Mouse (Mus musculus) liver, embryonic 12.5 days (tissue): ENCODE measurements around the gene Tm2d1. TPM values are rescaled to one million over a fixed set of nuclear protein-coding genes. Genes with fewer than 3 reads are reported as not detected.
"Not testable (repeated sequence)": the region's sequence is repeated elsewhere in the genome, so short reads cannot be mapped to it uniquely, and the experiment has no call there.

Source experiments
- ATAC-seq: fragments of 200-750 bp; cut with Nextera tagmentation; 2 replicates; pipeline ENCODE4 v1.8.0; 2017; ENCODE audit warnings: moderate number of reproducible peaks, mild to moderate bottlenecking, moderate library complexity
- H3K27ac ChIP-seq: fragments of 300-500 bp; sonication (generic); 2 replicates; pipeline ENCODE4 v1.5.1; 2016; ENCODE audit warnings: mild to moderate bottlenecking
- H3K27me3 ChIP-seq: fragments of 300-500 bp; sonication (generic); replicated peaks from 2 replicates; pipeline ENCODE4 v1.6.1; 2016; ENCODE audit warnings: mild to moderate bottlenecking, moderate library complexity
- H3K36me3 ChIP-seq: fragments of 300-500 bp; sonication (generic); 2 replicates; pipeline ENCODE4 v1.6.1; 2016; ENCODE audit warnings: mild to moderate bottlenecking, moderate library complexity
- H3K4me1 ChIP-seq: fragments of 300-500 bp; sonication (generic); 2 replicates; pipeline ENCODE4 v1.6.1; 2016
- H3K4me2 ChIP-seq: fragments of 300-500 bp; sonication (generic); 2 replicates; pipeline ENCODE4 v1.6.1; 2016; ENCODE audit warnings: mild to moderate bottlenecking, moderate library complexity
- H3K4me3 ChIP-seq: fragments of 300-500 bp; sonication (generic); 2 replicates; pipeline ENCODE4 v1.5.1; 2016; ENCODE audit warnings: mild to moderate bottlenecking, moderate library complexity
- H3K9ac ChIP-seq: fragments of 300-500 bp; sonication (generic); 2 replicates; pipeline ENCODE4 v1.6.1; 2016; ENCODE audit warnings: mild to moderate bottlenecking, moderate library complexity
- H3K9me3 ChIP-seq: fragments of 300-500 bp; sonication (generic); replicated peaks from 2 replicates; pipeline ENCODE4 v1.6.1; 2016; ENCODE audit warnings: mild to moderate bottlenecking, moderate library complexity
- WGBS: fragments of 180-500 bp; shearing (Covaris S2); methylation state at CpG from one replicate; pipeline ENCODE4 v1.1.7; 2016; ENCODE audit not compliant: insufficient replicate concordance; 5-methylcytosine and 5-hydroxymethylcytosine counted together
- polyA plus RNA-seq: library from polyadenylated mRNA; unstranded; fragments of >200 nt; fragmentation: Nextera tagmentation; extraction: Ambion mirVana; gene quantifications from 2 replicates; pipeline ENCODE4 v1.2.1, GENCODE M21; 2016

Tm2d1 gene
- polyA plus RNA-seq = 33.8 and 38.4 TPM in 2 replicates

DNA sequence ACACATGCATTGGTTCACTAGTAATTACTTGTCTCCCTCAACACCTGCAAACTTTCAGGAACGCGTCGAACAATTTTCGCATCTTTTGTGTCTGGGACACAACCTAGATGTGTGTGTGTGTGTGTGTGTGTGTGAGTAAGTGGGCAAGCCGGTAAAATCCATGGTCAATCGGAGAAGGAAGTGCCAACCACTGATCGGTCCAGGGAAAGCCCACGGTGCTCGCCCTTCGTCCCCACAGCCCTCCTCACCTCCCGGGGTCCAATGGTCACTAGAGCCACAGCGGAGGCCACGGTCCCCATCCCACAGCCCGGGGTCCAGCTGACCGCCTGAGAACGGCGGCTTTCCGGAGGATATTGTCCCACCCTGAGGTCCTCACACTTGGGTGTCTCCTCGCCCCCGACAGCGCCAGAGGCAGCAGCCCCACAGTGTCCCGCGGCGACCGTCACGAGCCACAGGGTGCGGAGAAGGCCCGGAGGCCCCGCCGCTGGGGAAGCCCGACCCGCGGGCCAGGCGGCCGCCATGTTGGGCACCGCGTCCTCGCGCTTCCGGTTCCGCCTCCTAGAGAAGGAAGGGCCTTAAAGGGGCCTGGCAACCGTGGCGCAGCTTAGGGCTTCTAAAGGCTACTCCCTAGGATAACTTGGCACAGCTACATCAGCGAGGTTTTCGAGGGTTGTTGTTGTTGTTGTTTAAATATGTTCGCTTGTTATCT, at the start of gene Tm2d1:
Gene Tm2d1 (minus strand): TSS at position 591 of the 709 bp plus-strand sequence.
- Histone ChIP-seq H3K27ac (peak within 1 kb of the TSS; percentile 68), H3K27me3 (peaks cover 4% of the 10 kb centered on the region; the same call in 1 of the 2 replicates), H3K9ac (peak within 1 kb of the TSS; percentile 86), H3K4me3 (peak within 1 kb of the TSS; percentile 92), H3K4me2 (peak within 1 kb of the TSS; percentile 71), H3K4me1 (peaks cover 8% of the 10 kb centered on the region; the same call in 1 of the 2 replicates), H3K9me3 (no peaks in the 10 kb centered on the region), H3K36me3 (peaks cover 12% of the 10 kb centered on the region)
- ATAC-seq = peak; percentile 94
- under 1% methylated on average over 46 of the region's 46 CpGs for WGBS

DNA sequence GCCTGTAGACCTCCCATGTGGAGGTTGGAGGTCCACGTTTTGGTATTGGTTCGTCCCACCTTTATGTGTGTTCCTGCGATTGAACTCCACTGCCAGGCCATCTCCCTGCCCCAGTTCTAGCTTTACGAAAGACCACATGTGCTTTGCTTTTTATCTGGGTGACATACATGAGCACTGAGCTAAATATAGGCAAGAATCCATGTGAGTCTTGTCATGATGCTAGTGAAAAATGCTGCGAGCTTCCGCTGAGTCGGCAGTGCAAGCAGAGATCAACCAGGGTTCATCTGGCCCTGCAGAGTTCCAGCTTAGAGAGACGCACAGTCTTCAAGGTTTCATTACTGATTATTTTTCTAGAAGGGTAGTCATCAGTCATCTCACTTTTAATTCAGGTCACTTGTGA, 45.3 kb upstream of the Tm2d1 start:
- Histone ChIP-seq H3K27me3 (no peaks in the 10 kb centered on the region), H3K9ac (no peak overlapping the region), H3K4me1 (no peaks in the 10 kb centered on the region), H3K4me3 (no peak overlapping the region), H3K9me3 (no peaks in the 10 kb centered on the region), H3K4me2 (no peak overlapping the region), H3K27ac (no peak overlapping the region), H3K36me3 (no peaks in the 10 kb centered on the region)
- no peak for ATAC-seq
- WGBS = 76% methylated on average over 8 of the region's 8 CpGs

DNA sequence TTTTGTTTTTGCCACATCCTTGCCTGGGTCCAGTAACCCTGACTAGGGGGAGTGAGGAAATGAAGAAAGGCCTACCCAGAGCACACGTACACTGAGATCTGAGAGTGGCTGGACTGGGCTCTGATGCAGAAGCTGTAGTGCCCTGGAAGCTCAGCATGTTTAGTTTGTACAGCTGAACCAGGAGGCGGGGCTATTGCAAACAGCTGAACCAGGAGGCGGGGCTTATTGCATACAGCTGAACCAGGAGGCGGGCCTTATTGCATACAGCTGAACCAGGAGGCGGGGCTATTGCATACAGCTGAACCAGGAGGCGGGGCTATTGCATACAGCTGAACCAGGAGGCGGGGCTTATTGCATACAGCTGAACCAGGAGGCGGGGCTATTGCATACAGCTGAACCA, 32.0 kb upstream of the Tm2d1 start:
- WGBS = 75% methylated on average over 8 of the region's 8 CpGs
- ATAC-seq = not testable (repeated sequence)

DNA sequence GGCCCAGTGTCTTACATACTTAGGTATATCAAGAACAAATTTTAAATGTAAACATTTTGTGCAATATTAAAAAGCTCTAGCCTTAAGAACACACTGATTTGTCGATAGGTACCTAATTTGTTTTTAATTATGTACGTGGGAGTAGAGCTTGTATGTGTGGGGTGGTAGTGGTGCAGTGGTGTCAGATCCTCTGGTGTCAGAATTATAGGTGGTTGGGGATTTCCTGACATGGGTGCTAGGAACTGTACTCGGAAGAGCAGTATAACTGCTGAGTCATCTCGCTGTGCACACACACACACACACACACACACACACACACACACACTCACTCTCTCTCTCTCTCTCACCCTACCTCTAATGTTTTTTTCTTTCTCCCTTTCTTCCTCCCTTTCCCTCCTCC, 25.3 kb upstream of the Tm2d1 start:
- no peak for ATAC-seq
- 65% methylated on average over 4 of the region's 4 CpGs for WGBS
- H3K27me3 ChIP-seq = no peaks in the 10 kb centered on the region
- no peaks in the 10 kb centered on the region for H3K9me3 ChIP-seq
- no peak overlapping the region for H3K9ac ChIP-seq
- H3K36me3 ChIP-seq = no peaks in the 10 kb centered on the region
- no peak overlapping the region for H3K4me3 ChIP-seq
- H3K4me1 ChIP-seq = no peaks in the 10 kb centered on the region
- no peak overlapping the region for H3K27ac ChIP-seq
- H3K4me2 ChIP-seq = no peak overlapping the region

More for the DNA sequence above, 32.0 kb upstream of the Tm2d1 start:
- H3K4me2 ChIP-seq, H3K9me3 ChIP-seq, H3K27ac ChIP-seq, H3K4me1 ChIP-seq, H3K4me3 ChIP-seq, H3K27me3 ChIP-seq, H3K9ac ChIP-seq, H3K36me3 ChIP-seq: not testable (repeated sequence)

DNA sequence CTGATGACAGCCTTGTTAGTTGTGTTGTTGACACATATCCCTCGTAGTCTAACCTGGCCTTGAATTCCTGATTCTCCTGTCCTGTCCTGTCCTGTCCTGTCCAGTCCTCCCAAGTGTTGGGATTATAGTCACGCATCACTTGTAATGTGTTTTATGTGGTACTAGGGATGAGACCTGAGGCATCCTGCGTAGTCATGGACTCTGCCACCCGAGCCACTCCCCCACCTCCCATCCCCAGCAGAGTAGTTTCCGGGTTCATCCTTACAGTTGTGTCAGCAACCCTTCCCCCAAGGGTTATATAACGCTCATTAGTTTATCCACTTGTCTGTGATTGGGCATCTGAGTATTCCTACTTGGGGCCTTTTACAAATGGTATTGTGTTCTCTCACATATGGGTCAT, 21.3 kb upstream of the Tm2d1 start:
- 69% methylated on average over 6 of the region's 6 CpGs for WGBS
- Histone ChIP-seq H3K4me1 (no peaks in the 10 kb centered on the region), H3K36me3 (no peaks in the 10 kb centered on the region), H3K27ac (no peak overlapping the region), H3K4me2 (no peak overlapping the region), H3K27me3 (no peaks in the 10 kb centered on the region), H3K4me3 (no peak overlapping the region), H3K9me3 (no peaks in the 10 kb centered on the region), H3K9ac (no peak overlapping the region)
- ATAC-seq = no peak

DNA sequence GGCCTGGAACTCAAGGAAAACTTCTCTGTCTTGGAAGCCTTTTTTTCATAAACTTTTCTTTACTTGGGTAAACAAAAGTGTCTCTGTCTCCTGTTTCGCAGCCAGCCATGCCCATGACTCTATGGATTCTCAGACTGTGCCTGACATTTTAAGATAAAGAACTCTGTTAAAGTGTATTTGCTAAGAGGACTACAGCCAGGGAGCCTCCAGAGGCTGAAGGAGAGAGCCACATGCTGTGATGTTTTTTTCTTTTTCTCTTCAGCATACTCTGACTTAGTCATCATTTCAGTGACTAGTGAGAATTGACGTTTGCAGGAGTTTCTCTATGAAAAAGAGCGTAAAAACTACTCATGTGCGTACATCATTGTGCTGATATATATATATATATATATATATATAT, 20.4 kb upstream of the Tm2d1 start:
- Histone ChIP-seq H3K4me3 (no peak overlapping the region), H3K4me1 (no peaks in the 10 kb centered on the region), H3K36me3 (no peaks in the 10 kb centered on the region), H3K9me3 (no peaks in the 10 kb centered on the region), H3K27me3 (no peaks in the 10 kb centered on the region), H3K9ac (no peak overlapping the region), H3K4me2 (no peak overlapping the region), H3K27ac (no peak overlapping the region)
- ATAC-seq = no peak
- WGBS = 65% methylated on average over 4 of the region's 4 CpGs

DNA sequence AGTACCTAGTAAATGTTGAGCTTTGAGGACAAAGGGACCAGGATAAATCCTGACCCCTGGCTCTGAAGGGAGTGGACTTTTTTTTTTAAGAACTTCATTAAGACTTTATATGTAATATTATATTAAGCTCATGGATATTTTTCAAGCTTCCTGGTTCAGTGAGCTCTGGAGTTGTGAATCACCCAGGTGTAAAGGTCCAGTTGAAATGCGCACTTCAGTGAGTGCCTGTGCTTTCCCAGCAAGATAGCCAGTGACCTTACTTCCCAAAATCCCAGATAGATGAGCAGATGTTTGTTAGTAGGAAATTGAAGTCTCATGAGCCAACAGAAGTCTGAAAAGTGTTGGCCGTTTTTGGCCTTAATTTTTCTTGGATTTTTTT, 18.5 kb upstream of the Tm2d1 start:
- no peaks in the 10 kb centered on the region for H3K36me3 ChIP-seq
- no peak for ATAC-seq
- 61% methylated on average over 2 of the region's 2 CpGs for WGBS
- H3K4me1 ChIP-seq = no peaks in the 10 kb centered on the region
- no peak overlapping the region for H3K4me3 ChIP-seq
- H3K27me3 ChIP-seq = no peaks in the 10 kb centered on the region
- no peak overlapping the region for H3K27ac ChIP-seq
- H3K9me3 ChIP-seq = no peaks in the 10 kb centered on the region
- H3K4me2 ChIP-seq = no peak overlapping the region
- H3K9ac ChIP-seq = no peak overlapping the region

DNA sequence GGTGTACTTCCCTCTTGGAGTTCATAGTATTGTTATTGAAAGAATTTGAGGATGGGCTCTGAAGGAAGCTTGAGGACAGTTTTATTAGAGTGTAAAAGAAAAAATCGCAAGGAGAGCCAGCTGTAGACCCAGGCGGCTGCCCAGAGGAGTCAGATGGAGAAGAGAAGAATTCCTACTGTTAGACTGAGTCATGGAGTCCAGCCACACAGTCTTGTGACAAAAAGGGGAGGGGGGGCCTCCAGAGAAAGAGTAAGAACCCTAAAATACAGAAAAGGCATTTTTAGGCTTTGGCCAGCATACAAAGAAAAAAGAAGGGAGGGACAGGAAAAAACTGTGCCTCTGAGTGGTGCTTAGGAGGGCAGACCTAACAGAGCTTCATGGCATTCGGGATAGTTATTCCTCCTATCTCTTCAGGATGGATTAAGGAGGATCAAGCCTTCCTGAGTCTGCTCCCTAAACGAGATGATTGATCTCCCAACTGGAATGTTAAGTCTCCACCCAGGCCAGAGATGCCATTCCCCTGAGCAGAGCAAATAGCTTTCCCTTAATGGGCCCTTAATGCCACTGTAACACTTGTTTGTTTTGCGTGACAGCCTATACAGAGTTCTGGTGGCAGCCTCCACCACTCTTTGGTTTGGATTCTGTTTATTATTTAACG, 17.9 kb upstream of the Tm2d1 start:
- Histone ChIP-seq H3K27me3 (peaks cover 5% of the 10 kb centered on the region), H3K4me2 (no peak overlapping the region), H3K27ac (no peak overlapping the region), H3K4me3 (no peak overlapping the region), H3K4me1 (peaks cover 3% of the 10 kb centered on the region; the same call in 1 of the 2 replicates), H3K9me3 (no peaks in the 10 kb centered on the region), H3K36me3 (no peaks in the 10 kb centered on the region), H3K9ac (no peak overlapping the region)
- ATAC-seq = no peak
- WGBS = 42% methylated on average over 6 of the region's 6 CpGs

DNA sequence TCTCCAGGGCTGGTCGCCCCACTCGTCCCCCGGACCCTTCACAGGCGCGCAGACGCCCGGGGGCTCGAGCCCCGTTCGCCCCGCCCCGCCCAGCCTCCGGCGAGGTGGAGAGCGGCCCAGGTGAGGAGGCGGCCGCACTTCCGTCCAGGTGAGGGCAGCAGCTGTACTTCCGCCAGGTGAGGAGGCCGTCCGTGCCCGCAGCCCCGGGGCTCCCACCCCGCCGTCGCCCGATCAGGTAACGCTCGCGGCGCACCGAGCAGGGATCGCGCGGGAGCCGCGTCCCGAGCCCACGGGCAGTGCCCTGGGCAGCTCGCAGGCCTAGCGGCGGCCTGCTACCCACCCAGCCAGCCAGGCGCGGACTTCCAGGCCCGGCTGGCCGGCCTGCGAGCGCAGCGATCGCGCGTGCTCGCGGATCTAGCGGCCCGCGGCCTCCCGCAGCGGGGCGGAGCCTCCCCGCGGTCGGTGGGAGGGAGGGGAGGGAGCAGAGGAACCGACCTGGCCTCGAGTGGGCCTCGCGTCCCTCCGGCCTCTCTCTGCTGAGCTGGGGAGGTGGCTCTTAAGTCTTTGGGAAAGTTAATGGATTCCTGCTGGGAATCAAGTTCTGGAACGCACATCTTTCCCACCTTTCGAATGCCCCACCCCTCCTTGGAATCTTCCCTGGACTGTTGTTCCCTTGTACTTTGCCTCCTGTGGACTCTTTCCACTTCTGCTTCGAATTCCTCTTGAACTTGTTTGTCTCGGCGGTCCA, 12.8 kb upstream of the Tm2d1 start, which contains the start of gene Patj:
Gene Patj (plus strand): TSS at position 96 of the 748 bp plus-strand sequence.
- Histone ChIP-seq H3K27me3 (peaks cover 20% of the 10 kb centered on the region), H3K9me3 (no peaks in the 10 kb centered on the region), H3K4me1 (peaks cover 10% of the 10 kb centered on the region; the same call in 1 of the 2 replicates), H3K4me2 (peak within 1 kb of the TSS; percentile 89), H3K36me3 (no peaks in the 10 kb centered on the region), H3K27ac (0 out of 2 replicates have a peak within 1 kb of the TSS, but pooled peaks have one; percentile 1), H3K9ac (peak within 1 kb of the TSS; percentile 74), H3K4me3 (peak within 1 kb of the TSS; percentile 65)
- peak; percentile 55; the same call in 1 of the 2 replicates for ATAC-seq
- WGBS = 3% methylated on average over 73 of the region's 73 CpGs

DNA sequence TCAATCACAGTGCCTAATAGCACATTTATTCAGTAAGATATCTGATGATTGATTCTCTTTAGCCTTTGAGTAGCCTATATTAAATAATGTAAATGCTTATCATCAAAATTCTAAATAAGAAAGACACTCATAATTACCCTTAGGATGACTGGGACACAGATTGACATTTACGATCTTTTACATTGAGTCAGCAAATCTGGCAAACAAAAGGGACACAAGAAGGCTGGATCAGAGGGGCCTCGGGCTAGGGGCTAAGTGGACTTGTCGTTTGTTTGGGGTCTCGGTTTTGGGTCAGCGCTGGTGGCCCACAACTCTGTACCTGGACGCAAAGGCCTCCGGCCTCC, 12.2 kb upstream of the Tm2d1 start:
- peaks cover 20% of the 10 kb centered on the region for H3K27me3 ChIP-seq
- H3K4me3 ChIP-seq = peak overlapping the region; percentile 65
- H3K27ac ChIP-seq = no peak overlapping the region
- no peaks in the 10 kb centered on the region for H3K9me3 ChIP-seq
- H3K36me3 ChIP-seq = no peaks in the 10 kb centered on the region
- H3K4me2 ChIP-seq = peak overlapping the region; percentile 89
- ATAC-seq = no peak
- peaks cover 10% of the 10 kb centered on the region; the same call in 1 of the 2 replicates for H3K4me1 ChIP-seq
- WGBS = 12% methylated on average over 7 of the region's 7 CpGs
- H3K9ac ChIP-seq = peak overlapping the region; percentile 74

DNA sequence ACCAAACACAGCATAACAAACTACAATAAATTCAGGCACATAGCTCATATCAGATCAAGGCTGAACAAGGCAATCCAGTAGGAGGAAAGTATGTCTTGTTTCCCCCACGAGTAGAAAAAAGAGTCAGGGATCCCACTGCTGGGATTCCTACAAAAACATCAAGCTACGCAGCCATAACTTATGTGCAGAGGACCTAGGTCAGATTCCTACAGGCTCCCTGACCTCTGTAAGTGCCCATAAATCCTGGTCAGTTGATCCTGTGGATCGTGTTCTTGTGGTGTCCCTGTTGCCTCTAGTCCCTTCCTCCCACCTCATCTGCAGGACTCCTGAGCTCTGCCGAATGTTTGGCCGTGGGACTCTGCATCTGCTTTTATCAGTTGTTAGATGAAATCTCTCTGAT, 1.9 kb upstream of the Tm2d1 start:
- Histone ChIP-seq H3K4me3 (no peak overlapping the region), H3K4me2 (no peak overlapping the region), H3K9me3 (no peaks in the 10 kb centered on the region), H3K9ac (no peak overlapping the region), H3K36me3 (no peaks in the 10 kb centered on the region), H3K27me3 (peaks cover 4% of the 10 kb centered on the region; the same call in 1 of the 2 replicates), H3K27ac (no peak overlapping the region), H3K4me1 (peaks cover 8% of the 10 kb centered on the region; the same call in 1 of the 2 replicates)
- WGBS = 51% methylated on average over 5 of the region's 5 CpGs
- no peak for ATAC-seq

DNA sequence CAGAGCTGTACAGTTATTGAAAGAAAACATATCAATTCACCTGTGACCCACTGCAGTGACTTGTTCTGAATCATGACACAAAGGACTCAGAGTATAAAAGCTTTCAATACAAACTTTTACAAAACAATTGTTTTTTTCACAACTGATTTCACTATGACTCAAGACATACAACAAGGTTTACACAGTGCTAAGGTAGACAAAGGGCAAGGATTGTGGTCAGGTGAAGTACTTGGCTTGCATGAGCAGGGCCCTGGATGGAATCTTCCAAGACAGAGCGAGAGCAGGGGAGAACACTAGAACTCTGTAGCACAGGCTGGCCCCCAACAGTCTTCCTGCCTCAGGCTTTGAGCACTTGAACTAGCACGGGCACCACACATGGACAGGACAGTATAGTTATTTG, 6.2 kb downstream of the Tm2d1 start:
- no peak overlapping the region for H3K4me3 ChIP-seq
- whole genome bisulfite sequencing = 81% methylated on average over 2 of the region's 2 CpGs

More for the DNA sequence above, 6.2 kb downstream of the Tm2d1 start:
- no peaks in the 10 kb centered on the region for H3K4me1 ChIP-seq
- no peak overlapping the region for H3K4me2 ChIP-seq
- no peaks in the 10 kb centered on the region for H3K27me3 ChIP-seq
- no peaks in the 10 kb centered on the region for H3K9me3 ChIP-seq
- ATAC-seq = no peak
- peaks cover 15% of the 10 kb centered on the region for H3K36me3 ChIP-seq
- H3K9ac ChIP-seq = no peak overlapping the region
- H3K27ac ChIP-seq = no peak overlapping the region
